Mouse (Mus musculus): ENCODE measurements around the gene Robo1. TPM values are rescaled to one million over a fixed set of nuclear protein-coding genes. Genes with fewer than 3 reads are reported as not detected.

Gene Robo1
- total RNA-seq, 2 experiments from 2014 or later: 0.84 to 1.2 TPM

GRCm38 (mm10) chr16:72735588-72735987 lies 427.5 kb downstream of the Robo1 start:
- no peak for DNase-seq (ENCODE audit: low spot score)

GRCm38 (mm10) chr16:72737154-72737553 lies 429.0 kb downstream of the Robo1 start:
- peak; percentile 45 for DNase-seq (ENCODE audit: low spot score)

DNA sequence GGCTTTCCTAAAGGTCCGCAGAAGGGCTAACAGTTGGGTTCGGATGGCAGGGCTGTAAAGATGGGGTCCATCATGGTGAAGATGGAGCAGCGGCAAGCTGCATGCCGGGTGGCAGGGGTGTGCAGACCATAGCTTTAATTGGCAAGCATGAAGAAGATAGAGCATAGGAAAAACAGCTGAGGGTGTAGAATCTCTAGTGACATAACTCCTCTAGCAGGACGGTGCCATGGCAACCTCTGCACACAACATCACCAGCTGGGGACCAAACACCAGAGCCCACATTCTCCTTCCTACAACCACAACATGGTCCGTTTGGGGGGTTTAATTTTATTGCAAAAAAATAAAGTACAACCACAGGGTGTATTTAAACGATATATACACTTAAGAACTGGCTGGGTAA lies 432.1 kb downstream of the Robo1 start:
- DNase-seq (ENCODE audit: low spot score): no peak

GRCm38 (mm10) chr16:72747696-72748095 lies 439.6 kb downstream of the Robo1 start:
- no peak for DNase-seq (ENCODE audit: low spot score)

- no peak for DNase-seq (ENCODE audit: low spot score)
Observed at GRCm38 (mm10) chr16:72765128-72765913, 457.2 kb downstream of the Robo1 start.

DNA sequence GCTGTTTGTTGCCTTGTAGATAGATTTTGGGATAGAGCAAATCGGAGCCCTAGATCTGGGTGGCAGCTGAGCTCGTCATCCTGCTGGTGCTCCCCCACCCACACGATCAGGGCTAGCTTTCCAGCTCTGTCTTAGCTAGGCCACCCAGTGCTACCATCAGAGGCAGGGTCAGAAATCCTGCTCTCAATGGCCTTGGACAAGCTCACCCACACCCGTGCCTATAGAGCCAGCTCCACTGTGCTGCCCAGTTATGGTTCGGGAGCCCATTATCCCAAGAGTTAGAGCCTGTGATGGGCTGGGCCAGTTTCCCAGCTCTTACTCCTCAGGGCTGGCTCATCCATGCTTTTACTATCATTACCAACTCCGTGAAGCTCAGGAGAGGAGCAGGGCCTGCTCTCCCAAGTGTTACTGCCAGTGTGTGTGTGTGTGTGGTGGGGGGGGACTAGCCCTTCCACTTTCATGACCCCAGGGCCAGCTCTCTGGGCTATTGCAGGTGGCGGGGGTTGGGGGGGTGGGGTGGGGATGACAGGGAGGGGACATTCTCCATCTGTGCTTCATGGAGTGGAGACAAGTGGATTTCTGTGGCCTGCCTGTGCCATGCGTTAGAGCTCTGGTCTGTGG lies 461.2 kb downstream of the Robo1 start:
- DNase-seq (ENCODE audit: low spot score): no peak

DNA sequence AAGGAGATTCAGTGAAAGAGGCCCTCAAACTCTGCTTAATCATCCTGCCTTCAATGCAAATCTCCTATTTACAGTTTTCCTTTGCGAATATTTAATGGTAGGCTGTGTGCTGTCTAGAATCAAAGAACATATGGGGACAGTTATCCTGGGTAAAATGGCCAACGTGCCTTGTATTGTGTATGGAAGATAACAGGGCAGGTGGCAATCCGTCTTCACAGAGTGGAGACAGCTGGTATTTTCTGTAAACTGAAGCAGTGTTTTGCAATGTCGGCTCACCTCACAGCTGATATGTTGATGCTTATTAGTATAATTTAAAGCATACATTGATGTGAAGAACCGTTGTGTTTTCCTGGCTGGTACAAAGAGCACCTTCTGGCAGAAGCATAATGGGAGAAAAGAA lies 464.2 kb downstream of the Robo1 start:
- no peak for DNase-seq (ENCODE audit: low spot score)

- DNase-seq (ENCODE audit: low spot score): no peak
Observed at GRCm38 (mm10) chr16:72773034-72773433, 464.9 kb downstream of the Robo1 start.

- no peak for DNase-seq (ENCODE audit: low spot score)
Observed at GRCm38 (mm10) chr16:72778520-72778919, 470.4 kb downstream of the Robo1 start.

- no peak for DNase-seq (ENCODE audit: low spot score)
Observed at GRCm38 (mm10) chr16:72782171-72782570, 474.1 kb downstream of the Robo1 start.

GRCm38 (mm10) chr16:72786079-72786478 lies 478.0 kb downstream of the Robo1 start:
- no peak for DNase-seq (ENCODE audit: low spot score)

- DNase-seq (ENCODE audit: low spot score): no peak
Observed at GRCm38 (mm10) chr16:72786636-72787035, 478.5 kb downstream of the Robo1 start.

DNA sequence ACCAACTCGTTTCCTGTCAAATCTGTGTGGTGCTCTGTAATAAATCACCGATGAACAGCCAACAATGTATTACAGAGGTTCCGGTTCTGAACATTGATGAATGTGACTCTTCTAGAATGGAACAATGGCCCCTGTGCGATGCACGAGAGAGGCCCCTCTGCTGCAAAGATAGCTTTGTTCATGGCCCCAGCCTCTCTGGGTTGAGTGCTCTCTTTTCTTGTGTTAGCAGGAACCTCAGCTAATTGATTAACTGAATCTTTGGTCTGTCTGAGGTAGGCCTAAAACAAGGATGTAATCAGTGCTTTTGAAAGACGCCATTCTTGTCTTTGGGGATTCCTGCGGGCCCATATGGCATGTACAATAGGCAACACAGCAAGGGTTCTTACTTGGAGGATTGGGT lies 479.9 kb downstream of the Robo1 start:
- no peak for DNase-seq (ENCODE audit: low spot score)

- no peak for DNase-seq (ENCODE audit: low spot score)
Observed at GRCm38 (mm10) chr16:72791181-72791705, 483.1 kb downstream of the Robo1 start.

GRCm38 (mm10) chr16:72794692-72795378 lies 486.7 kb downstream of the Robo1 start:
- peak; percentile 53 for DNase-seq (ENCODE audit: low spot score)

- no peak for DNase-seq (ENCODE audit: low spot score)
Observed at GRCm38 (mm10) chr16:72795379-72795712, 487.2 kb downstream of the Robo1 start.

DNA sequence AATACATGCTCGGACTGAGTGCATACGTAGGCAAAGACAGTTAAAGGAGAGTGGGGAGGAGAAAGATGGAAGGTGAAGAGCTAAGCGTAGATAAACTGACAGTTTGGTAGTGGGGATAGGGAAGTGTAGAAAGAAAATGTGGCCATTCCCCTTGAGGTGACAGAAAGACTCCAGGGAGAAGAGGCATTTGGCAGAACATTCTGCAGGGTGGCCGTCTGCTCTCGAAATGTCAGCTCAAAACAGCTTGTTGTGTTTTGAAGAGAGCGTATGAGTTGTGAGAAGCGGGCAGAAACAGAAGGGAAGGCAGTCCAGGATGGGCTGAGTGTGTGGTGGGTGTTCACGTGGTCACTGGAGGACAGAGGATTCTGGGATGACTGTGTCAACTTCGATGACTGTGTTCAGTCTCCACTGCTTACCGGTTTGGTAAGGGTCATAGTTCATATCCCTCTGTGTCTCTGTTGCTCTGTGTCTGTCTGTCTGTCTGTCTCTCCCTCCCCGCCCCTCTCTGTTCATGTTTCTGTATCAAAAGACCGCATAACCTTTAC lies 490.4 kb downstream of the Robo1 start:
- no peak for DNase-seq (ENCODE audit: low spot score)

- peak; percentile 58 for DNase-seq (ENCODE audit: low spot score)
Observed at GRCm38 (mm10) chr16:72800121-72800749, 492.1 kb downstream of the Robo1 start.

DNA sequence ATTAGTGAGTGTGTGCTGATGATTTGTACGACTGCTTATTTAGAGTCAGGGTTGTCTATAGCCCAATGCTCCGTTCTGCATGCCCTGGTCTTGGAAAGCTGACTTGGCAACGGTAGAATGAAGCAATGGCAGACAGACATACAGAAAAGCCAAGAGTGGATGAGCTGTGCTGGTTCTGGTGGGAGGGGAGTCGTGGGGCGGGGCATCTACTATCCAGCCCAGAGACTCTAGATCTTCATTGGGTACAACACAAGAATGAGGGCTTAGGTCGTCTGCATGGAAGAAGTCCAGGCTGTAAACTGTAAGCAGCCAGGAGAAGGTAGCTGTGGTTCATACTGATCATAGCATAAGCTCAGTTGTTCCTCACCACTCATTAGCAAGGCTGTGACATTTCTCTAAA lies 492.7 kb downstream of the Robo1 start:
- DNase-seq (ENCODE audit: low spot score): no peak

DNA sequence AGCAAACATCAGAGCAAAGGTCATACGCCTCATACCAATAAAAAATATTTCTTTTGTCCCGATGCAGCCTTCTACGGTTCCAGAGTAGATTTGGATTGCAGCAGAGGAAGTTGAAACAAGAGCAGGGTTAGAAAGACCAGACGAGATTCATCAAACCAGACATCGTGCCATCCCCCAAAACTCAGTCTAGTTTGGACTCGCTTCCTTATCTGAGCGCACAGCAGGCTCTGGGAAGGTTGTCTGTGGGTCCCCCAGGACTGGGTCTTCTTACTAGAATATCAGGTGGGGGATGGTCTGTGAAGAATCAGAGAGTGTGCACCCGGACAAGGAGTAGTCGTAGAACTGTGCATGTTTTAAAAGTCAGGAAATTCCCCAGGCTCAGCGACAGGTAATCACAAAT lies 500.2 kb downstream of the Robo1 start:
- DNase-seq (ENCODE audit: low spot score): no peak

DNA sequence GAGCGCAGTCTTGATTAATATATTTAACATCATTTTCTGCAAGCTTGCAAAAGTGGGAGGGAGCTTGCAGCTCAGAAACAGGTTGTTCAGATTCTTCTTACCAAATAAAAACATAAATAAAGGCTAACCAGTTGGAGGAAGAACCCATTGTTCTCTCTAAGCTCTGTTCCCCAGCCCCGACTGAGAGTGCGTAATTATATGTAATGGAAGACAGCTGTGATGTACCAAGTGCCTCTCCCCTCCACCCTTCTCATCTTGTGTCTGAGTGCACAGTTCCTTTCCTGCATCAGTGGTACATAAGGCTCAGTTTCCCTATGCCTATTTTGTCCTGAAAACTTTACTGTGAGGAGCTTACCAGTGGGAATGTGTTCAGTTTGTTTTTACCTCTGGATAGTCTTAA lies 502.8 kb downstream of the Robo1 start:
- no peak for DNase-seq (ENCODE audit: low spot score)

DNA sequence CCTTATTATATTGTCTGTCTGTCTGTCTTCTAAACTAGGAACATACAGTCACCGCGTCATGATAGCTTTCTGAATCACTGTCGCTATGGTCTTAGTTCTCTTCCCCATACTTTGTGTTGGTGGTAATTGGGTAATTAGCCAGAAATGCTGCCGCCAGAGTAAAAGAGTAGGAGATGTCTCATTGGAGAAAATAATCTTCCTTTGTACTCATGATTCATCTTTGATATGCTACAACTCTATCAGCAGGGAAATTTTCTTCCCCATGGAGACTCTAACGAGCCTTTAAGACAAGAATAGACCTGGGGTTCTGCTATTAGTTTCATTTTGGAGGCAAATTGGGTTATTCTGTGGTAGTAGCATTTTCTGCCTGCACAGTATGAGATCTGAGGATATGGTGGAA lies 503.4 kb downstream of the Robo1 start:
- no peak for DNase-seq (ENCODE audit: low spot score)

Measured in gastrocnemius, adult 18-20 months (tissue).